Mouse (Mus musculus) heart, embryonic 13.5 days (tissue): ENCODE results near the gene Suv39h1. TPM values are rescaled to one million over a fixed set of nuclear protein-coding genes. Genes with fewer than 3 reads are reported as not detected.
"Not testable (repeated sequence)": the region's sequence is repeated elsewhere in the genome, so short reads cannot be mapped to it uniquely, and the experiment has no call there.

Source experiments
- ATAC-seq: fragments of 200-750 bp; cut with Nextera tagmentation; 2 replicates; pipeline ENCODE4 v1.8.0; 2017; ENCODE audit warnings: moderate TSS enrichment; ENCODE audit not compliant: insufficient number of reproducible peaks, low FRiP score, low TSS enrichment; ENCODE audit errors: extremely low read depth
- H3K27ac ChIP-seq: fragments of 300-500 bp; sonication (generic); replicated peaks from 2 replicates; pipeline ENCODE4 v1.5.1; 2015; ENCODE audit warnings: moderate library complexity, mild to moderate bottlenecking, inconsistent platforms
- H3K27me3 ChIP-seq: fragments of 300-500 bp; sonication (generic); replicated peaks from 2 replicates; pipeline ENCODE4 v1.6.1; 2015; ENCODE audit warnings: mild to moderate bottlenecking, inconsistent platforms
- H3K36me3 ChIP-seq: fragments of 300-500 bp; sonication (generic); 2 replicates; pipeline ENCODE4 v1.6.1; 2015; ENCODE audit warnings: mild to moderate bottlenecking, inconsistent platforms
- H3K4me1 ChIP-seq: fragments of 300-500 bp; sonication (generic); 2 replicates; pipeline ENCODE4 v1.6.1; 2015; ENCODE audit warnings: inconsistent platforms
- H3K4me2 ChIP-seq: fragments of 300-500 bp; sonication (generic); 2 replicates; pipeline ENCODE4 v1.6.1; 2015; ENCODE audit warnings: inconsistent platforms, mild to moderate bottlenecking, moderate library complexity
- H3K4me3 ChIP-seq: fragments of 300-500 bp; sonication (generic); 2 replicates; pipeline ENCODE4 v1.5.1; 2015; ENCODE audit warnings: moderate library complexity, mild to moderate bottlenecking, inconsistent platforms
- H3K9ac ChIP-seq: fragments of 300-500 bp; sonication (generic); 2 replicates; pipeline ENCODE4 v1.6.1; 2015; ENCODE audit warnings: inconsistent platforms, mild to moderate bottlenecking, moderate library complexity
- H3K9me3 ChIP-seq: fragments of 300-500 bp; sonication (generic); 2 replicates; pipeline ENCODE4 v1.6.1; 2016; ENCODE audit warnings: inconsistent platforms
- WGBS: fragments of 180-500 bp; shearing (Covaris S2); methylation state at CpG from one replicate; pipeline ENCODE4 v1.1.7; 2015; ENCODE audit warnings: mixed read lengths; 5-methylcytosine and 5-hydroxymethylcytosine counted together
- polyA plus RNA-seq: library from polyadenylated mRNA; unstranded; fragments of >200 nt; fragmentation: Nextera tagmentation; extraction: Ambion mirVana; gene quantifications from 2 replicates; pipeline ENCODE4 v1.2.1, GENCODE M21; 2015

Gene Suv39h1
- polyA plus RNA-seq, 1 experiment from 2014 or later, result 34.4 TPM

DNA sequence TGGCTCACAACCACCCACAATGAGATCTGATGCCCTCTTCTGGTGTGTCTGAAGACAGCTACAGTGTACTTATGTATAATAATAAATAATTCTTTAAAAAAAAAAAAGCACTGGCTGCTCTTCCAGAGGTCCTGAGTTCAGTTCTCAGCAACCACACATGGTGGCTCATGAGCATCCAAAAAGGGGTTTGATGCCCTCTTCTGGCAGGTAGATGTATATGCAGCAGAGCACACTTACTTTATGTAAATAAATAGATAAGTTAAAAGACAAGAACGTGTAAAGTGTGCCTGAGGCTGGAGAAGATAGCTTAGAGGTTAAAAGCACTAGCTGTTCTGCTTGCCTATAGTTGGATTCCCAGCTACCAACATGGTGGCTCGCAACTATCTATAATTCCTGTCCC, 49.8 kb downstream of the Suv39h1 start:
- WGBS, result 49% methylated on average over 2 of the region's 2 CpGs
- H3K36me3 ChIP-seq, result no peaks in the 10 kb centered on the region
- ATAC-seq, result no peak
- H3K27me3 ChIP-seq, result no peaks in the 10 kb centered on the region
- no peak overlapping the region for H3K4me3 ChIP-seq
- no peak overlapping the region for H3K27ac ChIP-seq
- H3K4me2 ChIP-seq, result no peak overlapping the region
- H3K9ac ChIP-seq, result no peak overlapping the region
- H3K4me1 ChIP-seq, result no peaks in the 10 kb centered on the region
- H3K9me3 ChIP-seq, result no peaks in the 10 kb centered on the region

DNA sequence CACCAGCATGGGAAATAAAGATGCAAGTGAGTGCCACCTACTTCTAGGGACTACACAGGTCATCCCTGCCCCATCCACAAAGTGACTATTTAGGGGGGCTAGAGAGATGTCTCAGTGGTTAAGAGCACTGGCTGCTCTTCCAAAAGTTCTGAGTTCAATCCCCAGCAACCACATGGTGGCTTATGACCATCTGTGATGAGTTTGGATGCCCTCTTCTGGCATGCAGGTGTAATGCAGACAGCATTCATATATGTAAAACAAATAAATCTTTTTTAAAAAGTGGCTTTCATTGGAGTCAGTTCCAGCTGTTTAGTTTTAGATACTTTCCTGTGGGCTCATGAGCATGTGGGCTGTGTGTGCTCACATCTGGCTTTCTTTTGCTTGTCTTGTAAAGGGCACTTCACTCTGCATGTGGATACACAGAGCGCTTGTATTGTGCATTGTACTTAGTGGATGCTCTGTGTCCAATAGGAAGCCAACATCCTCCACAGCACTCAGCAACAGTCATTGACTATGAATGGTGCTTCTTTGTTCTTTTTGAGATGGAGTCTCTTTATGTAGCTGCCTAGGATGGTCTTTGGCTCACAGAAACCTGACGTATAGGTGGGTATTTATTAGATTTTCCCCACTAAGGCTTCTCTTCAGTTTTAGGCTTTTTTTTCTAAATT, 54.3 kb downstream of the Suv39h1 start:
- H3K27ac ChIP-seq, result no peak overlapping the region
- no peaks in the 10 kb centered on the region for H3K9me3 ChIP-seq
- H3K9ac ChIP-seq, result no peak overlapping the region
- WGBS, result 84% methylated on average over 2 of the region's 2 CpGs
- H3K36me3 ChIP-seq, result no peaks in the 10 kb centered on the region
- H3K4me1 ChIP-seq, result no peaks in the 10 kb centered on the region
- no peaks in the 10 kb centered on the region for H3K27me3 ChIP-seq
- H3K4me3 ChIP-seq, result no peak overlapping the region
- ATAC-seq, result no peak
- no peak overlapping the region for H3K4me2 ChIP-seq

DNA sequence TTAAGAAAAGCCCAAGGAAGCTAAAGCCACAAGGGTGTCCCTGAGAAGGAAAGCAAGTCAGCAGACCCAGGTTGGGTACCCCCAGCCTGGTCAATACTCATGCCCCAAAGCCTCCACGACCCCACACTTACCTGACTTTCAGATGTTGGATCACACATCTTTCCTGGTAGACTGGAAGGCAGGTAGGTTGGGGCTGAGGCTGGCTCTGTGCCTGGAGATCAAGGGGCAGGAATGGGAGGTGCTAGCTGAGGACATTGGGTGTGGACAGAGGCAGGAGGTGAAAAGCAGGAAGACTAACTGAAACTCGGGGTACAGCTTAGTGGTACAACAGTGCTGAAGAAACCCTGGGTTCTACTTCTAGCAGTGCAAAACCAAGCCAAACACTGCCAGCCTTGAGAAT, 56.3 kb downstream of the Suv39h1 start, which contains the start of gene Glod5:
Glod5 (minus strand) TSS at position 207 of the 400 bp plus-strand sequence.
- no peak within 1 kb of the TSS for H3K4me3 ChIP-seq
- no peak within 1 kb of the TSS for H3K4me2 ChIP-seq
- 57% methylated on average over 2 of the region's 2 CpGs for WGBS
- H3K36me3 ChIP-seq, result no peaks in the 10 kb centered on the region
- no peak for ATAC-seq
- no peaks in the 10 kb centered on the region for H3K27me3 ChIP-seq
- no peak within 1 kb of the TSS for H3K9ac ChIP-seq
- no peaks in the 10 kb centered on the region for H3K9me3 ChIP-seq
- no peaks in the 10 kb centered on the region for H3K4me1 ChIP-seq
- H3K27ac ChIP-seq, result no peak within 1 kb of the TSS

DNA sequence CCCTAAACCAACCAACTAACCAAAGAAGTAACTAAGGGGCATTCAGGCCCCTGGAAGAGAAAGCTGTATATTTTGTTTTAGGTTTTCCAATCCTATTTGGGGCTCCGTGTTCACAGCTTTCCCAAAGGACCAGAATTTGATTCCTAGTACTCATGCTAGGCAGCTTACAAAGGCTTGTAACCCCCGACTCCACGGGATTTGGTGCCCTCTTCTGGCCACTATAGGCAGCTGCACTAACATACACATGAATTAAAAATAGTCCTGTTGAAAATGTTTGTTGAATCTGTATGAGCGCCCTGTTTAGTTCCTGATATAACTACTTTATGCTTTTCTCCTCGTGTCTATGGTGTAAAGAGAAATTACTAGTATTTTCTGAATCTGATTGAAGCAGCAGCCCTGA, 57.4 kb downstream of the Suv39h1 start:
- no peak overlapping the region for H3K4me3 ChIP-seq
- no peaks in the 10 kb centered on the region for H3K4me1 ChIP-seq
- no peak overlapping the region for H3K9ac ChIP-seq
- H3K36me3 ChIP-seq, result no peaks in the 10 kb centered on the region
- 7% methylated on average over 5 of the region's 5 CpGs for WGBS
- no peaks in the 10 kb centered on the region for H3K9me3 ChIP-seq
- no peaks in the 10 kb centered on the region for H3K27me3 ChIP-seq
- no peak overlapping the region for H3K27ac ChIP-seq
- H3K4me2 ChIP-seq, result no peak overlapping the region
- ATAC-seq, result no peak

DNA sequence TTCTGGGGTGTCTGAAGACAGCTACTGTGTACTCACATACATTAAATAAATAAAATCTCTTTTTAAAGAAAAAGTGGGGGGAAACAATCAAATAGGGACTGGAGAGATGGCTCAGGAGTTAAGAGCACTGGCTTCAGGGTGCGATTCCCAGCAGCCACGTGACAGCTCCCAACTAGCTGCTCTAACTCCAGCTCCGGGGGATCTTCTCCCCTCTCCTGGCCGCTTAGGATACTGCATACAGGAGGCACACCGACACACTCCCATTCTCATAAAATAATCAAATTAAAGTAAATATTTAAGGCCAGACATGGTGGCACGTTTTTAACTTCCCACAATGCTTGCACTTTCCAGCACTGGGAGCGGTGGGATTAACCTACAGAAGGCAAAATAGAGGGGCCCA, 58.9 kb downstream of the Suv39h1 start:
- H3K36me3 ChIP-seq, H3K9ac ChIP-seq, H3K27ac ChIP-seq, H3K4me2 ChIP-seq, H3K9me3 ChIP-seq, H3K4me3 ChIP-seq, H3K4me1 ChIP-seq, ATAC-seq, H3K27me3 ChIP-seq: not testable (repeated sequence)
- 17% methylated on average over 7 of the region's 7 CpGs for WGBS

DNA sequence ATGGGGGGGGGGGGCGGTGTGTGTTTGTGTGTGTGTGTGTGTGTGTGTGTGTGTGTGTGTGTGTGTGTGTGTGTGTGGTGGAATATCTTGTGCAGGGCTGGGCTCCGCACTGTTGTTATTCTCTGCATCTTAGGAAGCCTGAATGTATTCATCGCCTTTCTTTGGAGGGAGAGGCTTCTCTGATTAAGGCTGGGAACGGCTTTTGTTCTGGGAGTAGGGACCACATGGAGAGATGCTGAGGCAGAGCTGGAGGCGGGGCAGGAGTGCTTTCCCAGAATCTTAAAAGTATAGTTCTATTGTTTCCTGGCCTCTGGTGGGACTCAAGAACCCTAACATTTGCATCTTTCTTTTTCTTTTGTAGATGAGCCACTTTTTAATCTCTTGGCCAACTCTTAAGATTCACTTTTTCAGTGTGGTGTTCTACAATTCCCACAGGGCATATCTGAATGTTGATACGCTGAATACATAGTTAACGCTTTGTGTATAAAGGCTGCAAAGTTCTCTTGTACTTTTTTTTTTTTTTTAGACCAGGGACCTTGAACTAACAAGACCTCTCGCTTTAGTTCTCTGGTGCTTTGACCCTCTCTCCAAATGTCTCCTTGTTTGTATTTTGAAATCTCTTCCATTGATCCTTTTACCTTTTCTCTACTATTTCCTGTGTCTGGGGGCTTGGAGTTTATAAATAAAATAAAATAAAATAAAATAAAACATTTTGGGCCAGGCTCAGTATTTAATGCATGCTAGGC, 60.8 kb downstream of the Suv39h1 start:
- no peaks in the 10 kb centered on the region for H3K9me3 ChIP-seq
- 37% methylated on average over 7 of the region's 8 CpGs for WGBS
- H3K4me3 ChIP-seq, result no peak overlapping the region
- H3K36me3 ChIP-seq, result no peaks in the 10 kb centered on the region
- no peak for ATAC-seq
- H3K4me1 ChIP-seq, result no peaks in the 10 kb centered on the region
- no peak overlapping the region for H3K27ac ChIP-seq
- no peak overlapping the region for H3K9ac ChIP-seq
- H3K27me3 ChIP-seq, result no peaks in the 10 kb centered on the region
- H3K4me2 ChIP-seq, result no peak overlapping the region

DNA sequence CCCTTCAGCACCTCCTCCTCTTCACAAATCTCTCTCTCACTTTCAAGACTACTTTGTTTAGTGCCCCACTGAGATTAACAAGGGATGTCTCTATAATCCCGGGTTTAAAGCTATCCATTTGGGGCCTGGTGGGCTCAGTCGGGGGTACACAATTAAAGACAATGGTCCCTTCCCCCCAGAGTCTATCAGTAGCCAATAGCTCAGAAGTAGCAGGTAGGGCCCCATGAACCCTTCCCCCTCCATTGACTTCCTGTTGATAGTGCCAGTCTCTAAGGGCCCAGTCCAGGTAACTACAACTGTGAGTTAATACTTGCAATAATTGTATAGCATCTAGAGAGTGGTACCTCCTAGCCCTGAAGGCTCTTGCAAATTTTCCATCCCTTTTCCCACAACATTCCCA, 61.4 kb downstream of the Suv39h1 start:
- 6% methylated on average over 2 of the region's 2 CpGs for WGBS
- no peak overlapping the region for H3K27ac ChIP-seq
- no peak overlapping the region for H3K4me2 ChIP-seq
- H3K36me3 ChIP-seq, result no peaks in the 10 kb centered on the region
- H3K27me3 ChIP-seq, result no peaks in the 10 kb centered on the region
- no peak overlapping the region for H3K9ac ChIP-seq
- H3K4me1 ChIP-seq, result no peaks in the 10 kb centered on the region
- ATAC-seq, result no peak
- no peaks in the 10 kb centered on the region for H3K9me3 ChIP-seq
- no peak overlapping the region for H3K4me3 ChIP-seq

Other genes starting within 250 kb of the Suv39h1 start
- 28.0 and 29.4 TPM in 2 replicates for gene Otud5, start 233.4 kb downstream of the Suv39h1 start, polyA plus RNA-seq
- 5.9 and 6.7 TPM in 2 replicates for gene Pim2, start 196.5 kb downstream of the Suv39h1 start, polyA plus RNA-seq
- 24.1 and 25.4 TPM in 2 replicates for gene Slc35a2, start 190.7 kb downstream of the Suv39h1 start, polyA plus RNA-seq
- gene Pqbp1, start 175.5 kb downstream of the Suv39h1 start, polyA plus RNA-seq, result 79.0 and 81.7 TPM in 2 replicates
- 130 and 143 TPM in 2 replicates for gene Timm17b, start 175.4 kb downstream of the Suv39h1 start, polyA plus RNA-seq
- gene Gm10491, start 166.9 kb downstream of the Suv39h1 start, polyA plus RNA-seq, result not detected in 2 replicates
- not detected in 2 replicates for gene Gm10490, start 165.2 kb downstream of the Suv39h1 start, polyA plus RNA-seq
- gene Pcsk1n, start 154.9 kb downstream of the Suv39h1 start, polyA plus RNA-seq, result 0.42 and 0.78 TPM in 2 replicates
- gene Eras, start 146.2 kb downstream of the Suv39h1 start, polyA plus RNA-seq, result not detected in 2 replicates
- gene Hdac6, start 126.9 kb downstream of the Suv39h1 start, polyA plus RNA-seq, result 22.8 and 24.9 TPM in 2 replicates
- 2.8 and 5.9 TPM in 2 replicates for gene Gata1, start 96.7 kb downstream of the Suv39h1 start, polyA plus RNA-seq
- gene Glod5, start 56.3 kb downstream of the Suv39h1 start, polyA plus RNA-seq, result 0.38 and 0.53 TPM in 2 replicates
- gene Was, start 15.7 kb upstream of the Suv39h1 start, polyA plus RNA-seq, result 0.24 and 0.33 TPM in 2 replicates
- 20.9 and 22.8 TPM in 2 replicates for gene Wdr13, start 58.1 kb upstream of the Suv39h1 start, polyA plus RNA-seq
- 323 and 335 TPM in 2 replicates for gene Rbm3, start 71.1 kb upstream of the Suv39h1 start, polyA plus RNA-seq
- 9.0 and 10.4 TPM in 2 replicates for gene Tbc1d25, start 101.4 kb upstream of the Suv39h1 start, polyA plus RNA-seq
- 26.2 and 29.2 TPM in 2 replicates for gene Ebp, start 118.8 kb upstream of the Suv39h1 start, polyA plus RNA-seq
- gene Porcn, start 131.8 kb upstream of the Suv39h1 start, polyA plus RNA-seq, result 3.7 and 3.9 TPM in 2 replicates
- 23.8 and 27.5 TPM in 2 replicates for gene Ftsj1, start 177.6 kb upstream of the Suv39h1 start, polyA plus RNA-seq
- gene Slc38a5, start 196.4 kb upstream of the Suv39h1 start, polyA plus RNA-seq, result 24.1 and 24.6 TPM in 2 replicates